Mouse (Mus musculus) limb, embryonic 14.5 days (tissue): ENCODE results near the gene Mxd4. TPM values are rescaled to one million over a fixed set of nuclear protein-coding genes. Genes with fewer than 3 reads are reported as not detected.

Experiments used
- ATAC-seq: fragments of 200-750 bp; cut with Nextera tagmentation; 2 replicates; pipeline ENCODE4 v1.8.0; 2017; ENCODE audit warnings: low read depth, moderate number of reproducible peaks, moderate TSS enrichment; ENCODE audit not compliant: low FRiP score
- DNase-seq: peaks from one replicate; pipeline ENCODE4 v3.0.0-alpha.2; 2015; ENCODE audit warnings: low spot score
- H3K27ac ChIP-seq: fragments of 300-500 bp; sonication (generic); replicated peaks from 2 replicates; pipeline ENCODE4 v1.5.1; 2014; ENCODE audit warnings: low read depth, mild to moderate bottlenecking, low read length, moderate library complexity, mixed read lengths
- H3K27me3 ChIP-seq: fragments of 300-500 bp; sonication (generic); 2 replicates; pipeline ENCODE4 v1.6.1; 2014; ENCODE audit warnings: low read length, mixed read lengths; ENCODE audit not compliant: control insufficient read depth, insufficient read depth
- H3K36me3 ChIP-seq: fragments of 300-500 bp; sonication (generic); 2 replicates; pipeline ENCODE4 v1.6.1; 2014; ENCODE audit warnings: mild to moderate bottlenecking, low read length, moderate library complexity, mixed read lengths; ENCODE audit not compliant: control insufficient read depth, insufficient read depth
- H3K4me1 ChIP-seq: fragments of 300-500 bp; sonication (generic); 2 replicates; pipeline ENCODE4 v1.6.1; 2014; ENCODE audit warnings: antibody characterized with exemption, low read length, mixed read lengths; ENCODE audit not compliant: control insufficient read depth, insufficient read depth
- H3K4me2 ChIP-seq: fragments of 300-500 bp; sonication (generic); replicated peaks from 2 replicates; pipeline ENCODE4 v1.6.1; 2014; ENCODE audit warnings: low read depth, mild to moderate bottlenecking, low read length, moderate library complexity; ENCODE audit not compliant: severe bottlenecking
- H3K4me3 ChIP-seq: fragments of 300-500 bp; sonication (generic); replicated peaks from 2 replicates; pipeline ENCODE4 v1.5.1; 2014; ENCODE audit warnings: low read length
- H3K9ac ChIP-seq: fragments of 300-500 bp; sonication (generic); 2 replicates; pipeline ENCODE4 v1.6.1; 2014; ENCODE audit warnings: mild to moderate bottlenecking, low read depth, low read length, moderate library complexity; ENCODE audit not compliant: severe bottlenecking
- H3K9me3 ChIP-seq: fragments of 300-500 bp; sonication (generic); 2 replicates; pipeline ENCODE4 v1.6.1; 2016; ENCODE audit warnings: low read length; ENCODE audit not compliant: control insufficient read depth
- POLR2A ChIP-seq: fragments of 200-500 bp; IDR thresholded peaks from 2 replicates; pipeline ENCODE4 v1.8.0; 2012; ENCODE audit warnings: inconsistent platforms, mild to moderate bottlenecking, moderate library complexity, borderline replicate concordance; ENCODE audit not compliant: insufficient read depth, insufficient read length; ENCODE audit errors: extremely low read depth
- WGBS: fragments of 180-500 bp; shearing (Covaris S2); extraction: QIAGEN DNeasy Blood & Tissue Kit; methylation state at CpG from one replicate; pipeline ENCODE4 v1.1.7; 2014; 5-methylcytosine and 5-hydroxymethylcytosine counted together
- polyA plus RNA-seq, 2 experiments: library from polyadenylated mRNA; depleted of rRNA in 1 of 2; stranded (reverse) in 1 of 2; unstranded in 1 of 2; fragments of >200 nt; fragmentation: Nextera tagmentation in 1 of 2; extraction: Ambion mirVana in 1 of 2; gene quantifications; 2 replicates each; pipeline versions ENCODE4 v1.2.1 to v1.2.3; 2012 to 2014

Mxd4 gene
- polyA plus RNA-seq, 2 experiments: 52.2 to 89.7 TPM

DNA sequence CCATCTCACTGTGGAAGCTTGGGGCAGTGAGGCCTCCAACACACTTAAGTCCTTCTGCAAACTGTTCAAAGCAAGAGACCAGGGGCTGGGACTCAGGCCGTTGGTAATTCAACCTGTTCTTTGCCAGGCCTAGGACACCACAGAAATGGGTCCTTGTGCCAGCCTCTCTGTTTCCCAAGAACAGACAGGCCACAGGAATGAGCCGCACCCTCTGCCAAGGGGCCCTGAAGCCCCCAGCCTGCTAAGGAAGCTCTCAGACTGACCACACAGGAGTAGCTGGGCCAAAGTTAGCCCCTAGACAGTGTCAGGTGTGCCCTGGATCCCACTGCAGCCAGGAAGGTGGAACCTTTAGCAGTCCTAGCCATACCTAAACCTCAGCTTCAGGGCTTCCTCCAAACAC, 1.1 kb downstream of the Mxd4 start:
- Histone ChIP-seq H3K27ac (peak overlapping the region; percentile 92; the same call in 1 of the 2 replicates), H3K4me3 (peak overlapping the region; percentile 96), H3K4me1 (peaks cover 29% of the 10 kb centered on the region), H3K27me3 (no peaks in the 10 kb centered on the region), H3K9me3 (no peaks in the 10 kb centered on the region), H3K4me2 (peak overlapping the region; percentile 68), H3K9ac (peak overlapping the region; percentile 83), H3K36me3 (peaks cover 39% of the 10 kb centered on the region)
- 55% methylated on average over 2 of the region's 2 CpGs for WGBS
- TF ChIP-seq POLR2A: no peak
- DNase-seq: no peak
- ATAC-seq: no peak

DNA sequence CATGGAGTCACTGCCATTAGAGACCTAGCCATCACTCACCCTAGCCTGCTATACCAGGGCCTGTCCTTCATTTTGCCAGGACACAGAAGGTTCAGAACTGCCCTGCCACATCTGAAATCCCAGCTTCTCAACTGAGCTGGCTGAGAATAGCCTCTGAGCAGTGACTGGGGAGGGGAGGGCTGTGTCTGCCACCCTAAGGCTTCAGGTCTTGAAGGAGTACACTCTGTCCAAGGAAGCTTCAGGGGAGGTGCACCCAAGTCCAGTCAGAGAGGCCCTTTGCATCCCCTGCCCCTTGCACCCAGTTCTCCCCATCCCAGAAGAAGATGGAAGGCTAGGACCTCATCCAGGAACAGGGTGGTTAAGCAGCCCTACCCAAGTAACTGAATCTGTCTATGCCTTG, 1.7 kb downstream of the Mxd4 start:
- H3K36me3 ChIP-seq: peaks cover 45% of the 10 kb centered on the region
- peak overlapping the region; percentile 83 for H3K9ac ChIP-seq
- peak overlapping the region; percentile 68 for H3K4me2 ChIP-seq
- no peak for ATAC-seq
- no peaks in the 10 kb centered on the region for H3K9me3 ChIP-seq
- TF ChIP-seq POLR2A: no peak
- no peak overlapping the region for H3K27ac ChIP-seq
- peaks cover 29% of the 10 kb centered on the region for H3K4me1 ChIP-seq
- no peaks in the 10 kb centered on the region for H3K27me3 ChIP-seq
- peak overlapping the region; percentile 96 for H3K4me3 ChIP-seq
- DNase-seq: no peak

DNA sequence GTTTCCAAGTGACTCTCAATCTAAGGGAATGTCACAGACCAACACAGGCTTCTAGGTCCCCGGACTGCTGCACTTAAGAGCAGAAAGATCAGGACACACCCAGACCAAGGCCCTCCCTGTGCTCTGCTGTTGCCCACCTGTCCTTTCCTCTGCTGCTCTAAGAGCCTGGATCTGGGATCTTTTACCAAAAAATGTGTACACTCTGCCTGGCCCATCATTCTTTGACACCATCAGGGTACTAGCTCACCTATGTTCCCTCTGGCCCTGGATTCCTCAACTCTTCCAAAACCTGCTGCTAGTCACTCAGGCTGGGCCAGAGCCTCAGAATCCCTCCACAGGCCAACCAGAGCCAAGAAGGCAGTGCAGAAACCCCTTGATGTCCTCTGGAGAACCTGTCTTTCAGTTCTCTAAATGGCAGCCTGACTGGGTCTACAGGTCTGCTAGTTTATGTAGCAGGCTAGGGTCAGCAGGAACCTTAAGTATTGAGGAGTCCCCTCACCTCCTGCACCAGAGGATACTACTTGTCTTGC, 2.4 kb downstream of the Mxd4 start:
- WGBS: 85% methylated on average over 1 of the region's 1 CpGs
- no peak for DNase-seq

DNA sequence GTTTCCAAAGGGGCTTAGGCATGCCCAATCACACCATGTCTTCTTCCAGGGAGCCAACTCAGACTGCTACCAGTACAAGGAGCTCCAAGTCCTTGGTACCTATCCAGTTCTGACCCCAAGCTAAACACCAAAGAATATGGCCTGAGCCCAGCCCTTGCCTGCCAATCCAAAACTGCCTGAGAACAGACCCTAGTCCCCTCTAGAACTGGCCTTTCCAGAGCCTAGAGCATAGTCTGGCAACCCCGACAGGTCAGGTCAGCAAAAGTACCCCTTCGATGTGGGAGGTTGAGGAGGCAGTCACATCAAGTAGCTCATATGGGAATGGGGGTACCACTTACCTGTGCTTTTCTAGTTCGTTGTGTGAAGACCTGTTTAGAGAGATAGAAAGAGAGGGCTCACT, 3.5 kb downstream of the Mxd4 start:
- WGBS: 92% methylated on average over 3 of the region's 3 CpGs

More for the DNA sequence above, 2.4 kb downstream of the Mxd4 start:
- peaks cover 49% of the 10 kb centered on the region for H3K36me3 ChIP-seq
- ATAC-seq: no peak
- no peak overlapping the region for H3K9ac ChIP-seq
- TF ChIP-seq POLR2A: no peak
- H3K9me3 ChIP-seq: no peaks in the 10 kb centered on the region
- no peaks in the 10 kb centered on the region for H3K27me3 ChIP-seq
- H3K4me3 ChIP-seq: no peak overlapping the region
- no peak overlapping the region for H3K27ac ChIP-seq
- H3K4me1 ChIP-seq: peaks cover 29% of the 10 kb centered on the region
- peak overlapping the region; percentile 68; the same call in 1 of the 2 replicates for H3K4me2 ChIP-seq

DNA sequence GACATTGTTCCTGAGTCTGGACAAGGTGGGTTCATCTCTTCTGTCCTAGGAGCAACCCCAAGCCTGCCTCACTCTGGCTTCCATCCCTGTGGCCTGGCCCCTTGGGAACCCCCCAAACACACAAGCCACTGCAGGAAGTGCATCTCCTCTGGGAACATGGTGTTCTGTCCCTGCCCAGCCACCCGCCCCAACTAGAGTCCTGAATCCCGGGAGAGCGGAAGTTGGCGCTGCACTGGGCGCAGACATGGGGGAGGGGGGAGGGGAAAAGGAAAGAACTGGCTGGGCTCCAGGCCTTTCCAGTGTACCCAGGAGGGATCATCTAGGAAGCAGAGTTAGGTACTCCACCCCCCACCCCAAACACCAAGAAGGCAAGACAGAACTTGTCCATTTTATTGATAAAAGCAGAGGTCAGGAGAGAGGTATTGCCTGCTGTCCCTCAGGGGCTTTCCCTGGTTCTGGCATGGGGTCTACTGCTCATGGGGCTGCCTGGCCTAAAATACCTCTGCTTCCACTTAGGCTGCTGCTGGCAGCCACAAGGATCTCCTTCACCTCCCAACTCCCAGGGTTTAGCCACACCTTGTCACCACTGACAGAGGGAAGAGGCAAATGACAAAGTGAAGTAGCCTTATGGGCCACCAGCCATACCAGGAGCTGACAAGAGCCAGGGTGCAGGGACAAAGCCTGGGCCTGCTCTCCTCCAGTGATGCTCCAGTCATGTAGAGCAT, 4.2 kb downstream of the Mxd4 start:
- Histone ChIP-seq H3K27ac (no peak overlapping the region), H3K36me3 (peaks cover 63% of the 10 kb centered on the region), H3K4me3 (no peak overlapping the region), H3K9ac (no peak overlapping the region), H3K4me1 (peaks cover 23% of the 10 kb centered on the region), H3K4me2 (no peak overlapping the region), H3K27me3 (no peaks in the 10 kb centered on the region), H3K9me3 (no peaks in the 10 kb centered on the region)
- TF ChIP-seq POLR2A: no peak
- 81% methylated on average over 5 of the region's 5 CpGs for WGBS
- no peak for DNase-seq
- no peak for ATAC-seq

More for the DNA sequence above, 3.5 kb downstream of the Mxd4 start:
- peaks cover 58% of the 10 kb centered on the region for H3K36me3 ChIP-seq
- H3K4me3 ChIP-seq: no peak overlapping the region
- no peaks in the 10 kb centered on the region for H3K27me3 ChIP-seq
- no peaks in the 10 kb centered on the region for H3K9me3 ChIP-seq
- ATAC-seq: no peak
- peaks cover 29% of the 10 kb centered on the region for H3K4me1 ChIP-seq
- H3K9ac ChIP-seq: no peak overlapping the region
- TF ChIP-seq POLR2A: no peak
- DNase-seq: no peak
- no peak overlapping the region for H3K27ac ChIP-seq
- H3K4me2 ChIP-seq: no peak overlapping the region

DNA sequence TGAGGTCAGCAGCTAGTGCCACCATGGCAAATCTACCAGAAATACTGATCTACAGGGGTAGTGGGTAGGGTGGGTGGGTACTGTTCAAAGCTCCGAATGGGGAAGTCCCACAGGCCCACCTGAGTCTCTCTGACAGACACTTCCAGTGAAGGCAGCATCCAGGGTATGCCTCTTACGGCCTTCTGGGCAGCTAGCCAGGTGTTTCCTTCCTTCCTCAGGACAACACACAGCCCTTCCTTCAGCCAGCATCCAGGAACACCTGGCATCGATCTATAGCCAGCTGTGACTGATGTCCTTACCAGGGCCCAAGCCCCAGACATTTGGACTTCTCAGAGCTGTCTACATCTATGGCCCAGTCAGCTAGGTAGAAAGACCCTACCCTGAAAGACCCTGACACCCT, 5.0 kb downstream of the Mxd4 start:
- Histone ChIP-seq H3K4me1 (peaks cover 22% of the 10 kb centered on the region), H3K27me3 (no peaks in the 10 kb centered on the region), H3K36me3 (peaks cover 71% of the 10 kb centered on the region), H3K4me2 (no peak overlapping the region), H3K27ac (no peak overlapping the region), H3K4me3 (no peak overlapping the region), H3K9ac (no peak overlapping the region), H3K9me3 (no peaks in the 10 kb centered on the region)
- TF ChIP-seq POLR2A: no peak
- DNase-seq (no peak), ATAC-seq (no peak)
- 84% methylated on average over 3 of the region's 3 CpGs for WGBS
